Mouse (Mus musculus): ENCODE measurements around the gene Rtn4.

DNA sequence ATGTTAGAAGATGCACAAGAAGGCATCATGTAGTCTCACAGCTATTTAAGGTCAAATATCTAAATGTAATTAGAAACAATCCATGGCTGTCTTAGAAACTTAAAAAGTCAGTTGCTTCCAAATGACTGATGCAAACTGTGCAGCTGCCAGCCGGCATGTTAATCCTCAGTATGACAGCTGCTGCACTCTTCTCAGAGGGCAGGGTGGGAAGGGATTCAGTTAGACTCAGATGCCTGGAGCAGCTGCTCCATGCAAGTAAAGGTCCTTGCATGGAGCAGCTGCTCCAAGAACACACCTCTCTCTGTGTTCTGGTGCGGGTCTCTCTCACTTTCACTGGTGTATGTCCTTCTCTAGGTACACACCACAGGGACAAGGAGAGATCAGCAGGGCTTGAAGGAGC lies 81.5 kb downstream of the Rtn4 start:
- no peak for TF ChIP-seq CTCF (IDR thresholded peaks at IDR 0.05; ENCODE audit: extremely low read depth, insufficient read length, insufficient replicate concordance, low read depth, low read length)
- TF ChIP-seq POLR2A (IDR thresholded peaks at IDR 0.05; ENCODE audit: low read depth, low read length) = no peak

Measured in small intestine, adult 2 months (tissue).